Mouse (Mus musculus): Measurements from ENCODE around the gene Dppa3. TPM values are rescaled to one million over a fixed set of nuclear protein-coding genes. Genes with fewer than 3 reads are reported as not detected.
A peak's percentile ranks its signal among the peaks of the same experiment; 100 is the strongest.

Dppa3 gene
- total and polyA plus RNA-seq, 2 experiments: not detected

DNA sequence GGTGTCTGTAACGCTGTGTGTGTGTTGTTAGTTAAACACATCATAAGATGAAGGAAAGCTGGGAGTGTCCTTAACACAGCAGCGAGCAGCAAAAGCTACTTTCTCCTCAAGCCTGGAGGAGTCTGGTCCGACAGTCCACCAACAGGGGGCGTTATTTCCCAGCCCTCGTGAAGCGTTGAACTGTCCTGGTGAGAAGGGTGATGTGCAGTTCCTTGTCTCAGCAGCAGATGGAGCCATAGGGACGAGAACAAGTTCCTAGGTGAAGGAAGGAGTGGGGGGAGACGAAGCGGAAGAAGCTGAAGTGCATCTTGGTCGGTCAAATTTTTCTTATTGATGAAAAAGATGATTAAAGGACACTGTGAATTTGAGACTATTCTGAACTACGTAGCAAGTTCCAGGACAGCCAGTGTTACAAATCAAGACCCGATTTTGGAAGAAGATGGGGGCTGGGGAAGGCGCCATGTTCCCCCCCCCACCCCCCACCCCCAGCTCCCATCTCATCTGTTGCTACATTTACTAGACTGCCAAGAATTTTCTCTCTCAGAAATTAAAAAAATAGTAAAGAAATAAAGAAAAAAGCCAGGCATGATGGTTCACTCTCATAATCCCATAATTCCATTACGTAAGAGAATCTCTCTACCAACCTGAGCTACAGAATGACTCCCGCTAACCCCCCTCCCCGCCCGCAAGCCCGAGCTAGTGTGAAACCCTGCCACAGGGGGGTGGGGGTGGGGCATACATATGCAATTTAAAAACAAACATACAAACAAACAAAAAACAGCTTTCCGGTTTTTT lies 43.4 kb downstream of the Dppa3 start:
- Histone ChIP-seq H3K4me3 (ENCODE audit: insufficient read depth, low read depth, low read length) (no peak overlapping the region; the same call in 1 of the 2 replicates), H3K27ac (replicated peaks; ENCODE audit: insufficient read depth, low read depth, low read length) (no peak overlapping the region), H3K9ac (ENCODE audit: low read depth, low read length) (no peak overlapping the region), H3K27me3 (ENCODE audit: control insufficient read depth, insufficient read depth, low read length) (no peaks in the 10 kb centered on the region), H3K36me3 (ENCODE audit: control insufficient read depth, insufficient read depth, low read length) (no peaks in the 10 kb centered on the region), H3K79me2 (ENCODE audit: control insufficient read depth, insufficient read depth, low read length) (no peaks in the 10 kb centered on the region), H3K4me1 (ENCODE audit: control insufficient read depth, insufficient read depth, low read length) (no peaks in the 10 kb centered on the region)
- 13% methylated on average over 19 of the region's 19 CpGs for WGBS
- TF ChIP-seq POLR2A (IDR thresholded peaks at IDR 0.05; ENCODE audit: extremely low read depth, insufficient read depth, low read length) (no peak), CTCF (IDR thresholded peaks at IDR 0.05; ENCODE audit: low read depth, low read length) (peak; percentile 97)
- peak; percentile 72 for DNase-seq (ENCODE audit: extremely low read depth, low read depth, low spot score)

DNA sequence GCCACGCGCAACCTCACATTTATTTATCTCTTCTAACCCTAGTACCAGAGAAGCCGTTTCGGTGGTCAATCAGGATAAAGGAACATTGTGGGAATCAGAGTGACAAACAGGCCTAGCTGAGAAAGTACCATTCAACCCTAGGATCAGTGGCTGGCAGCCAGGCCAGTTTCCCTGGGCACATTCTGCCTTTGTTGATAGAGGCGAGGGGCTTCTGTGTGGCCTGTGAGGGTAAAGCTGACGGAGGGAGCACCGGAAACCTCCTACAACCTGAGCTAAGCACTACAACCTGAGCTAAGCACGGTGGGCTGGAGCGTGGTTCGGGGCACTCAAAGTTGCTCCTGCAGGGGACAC lies 44.0 kb downstream of the Dppa3 start:
- 52% methylated on average over 10 of the region's 10 CpGs for WGBS
- H3K27ac ChIP-seq (replicated peaks; ENCODE audit: insufficient read depth, low read depth, low read length): no peak overlapping the region
- no peaks in the 10 kb centered on the region for H3K4me1 ChIP-seq (ENCODE audit: control insufficient read depth, insufficient read depth, low read length)
- no peaks in the 10 kb centered on the region for H3K27me3 ChIP-seq (ENCODE audit: control insufficient read depth, insufficient read depth, low read length)
- no peak for DNase-seq (ENCODE audit: extremely low read depth, low read depth, low spot score)
- no peaks in the 10 kb centered on the region for H3K36me3 ChIP-seq (ENCODE audit: control insufficient read depth, insufficient read depth, low read length)
- H3K9ac ChIP-seq (ENCODE audit: low read depth, low read length): no peak overlapping the region
- TF ChIP-seq CTCF (IDR thresholded peaks at IDR 0.05; ENCODE audit: low read depth, low read length) (no peak), POLR2A (IDR thresholded peaks at IDR 0.05; ENCODE audit: extremely low read depth, insufficient read depth, low read length) (no peak)
- H3K79me2 ChIP-seq (ENCODE audit: control insufficient read depth, insufficient read depth, low read length): no peaks in the 10 kb centered on the region
- no peak overlapping the region for H3K4me3 ChIP-seq (ENCODE audit: insufficient read depth, low read depth, low read length)

DNA sequence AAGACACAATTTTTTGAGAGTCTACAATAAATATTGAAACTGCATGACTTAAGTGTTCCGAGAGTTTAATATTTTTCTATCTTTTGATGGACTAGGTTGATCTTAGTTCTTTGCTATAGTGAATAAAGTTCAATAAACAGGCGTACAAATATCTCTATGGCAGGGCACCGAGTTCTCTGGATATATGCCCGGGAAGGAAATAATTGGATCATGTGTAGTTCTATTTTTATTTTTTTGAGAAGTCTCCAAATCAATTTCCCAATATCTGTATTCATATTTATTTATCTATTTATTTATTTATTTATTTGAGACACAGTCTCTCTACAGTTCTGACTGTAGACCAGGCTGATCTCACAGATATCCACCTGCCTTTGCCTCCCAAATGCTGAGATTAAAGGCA lies 44.6 kb downstream of the Dppa3 start:
- no peaks in the 10 kb centered on the region for H3K36me3 ChIP-seq (ENCODE audit: control insufficient read depth, insufficient read depth, low read length)
- 73% methylated on average over 4 of the region's 4 CpGs for WGBS
- H3K9ac ChIP-seq (ENCODE audit: low read depth, low read length): no peak overlapping the region
- H3K4me3 ChIP-seq (ENCODE audit: insufficient read depth, low read depth, low read length): no peak overlapping the region
- no peaks in the 10 kb centered on the region for H3K27me3 ChIP-seq (ENCODE audit: control insufficient read depth, insufficient read depth, low read length)
- no peaks in the 10 kb centered on the region for H3K79me2 ChIP-seq (ENCODE audit: control insufficient read depth, insufficient read depth, low read length)
- no peak for TF ChIP-seq CTCF (IDR thresholded peaks at IDR 0.05; ENCODE audit: low read depth, low read length)
- no peak for TF ChIP-seq POLR2A (IDR thresholded peaks at IDR 0.05; ENCODE audit: extremely low read depth, insufficient read depth, low read length)
- H3K27ac ChIP-seq (replicated peaks; ENCODE audit: insufficient read depth, low read depth, low read length): no peak overlapping the region
- DNase-seq (ENCODE audit: extremely low read depth, low read depth, low spot score): no peak
- no peaks in the 10 kb centered on the region for H3K4me1 ChIP-seq (ENCODE audit: control insufficient read depth, insufficient read depth, low read length)

DNA sequence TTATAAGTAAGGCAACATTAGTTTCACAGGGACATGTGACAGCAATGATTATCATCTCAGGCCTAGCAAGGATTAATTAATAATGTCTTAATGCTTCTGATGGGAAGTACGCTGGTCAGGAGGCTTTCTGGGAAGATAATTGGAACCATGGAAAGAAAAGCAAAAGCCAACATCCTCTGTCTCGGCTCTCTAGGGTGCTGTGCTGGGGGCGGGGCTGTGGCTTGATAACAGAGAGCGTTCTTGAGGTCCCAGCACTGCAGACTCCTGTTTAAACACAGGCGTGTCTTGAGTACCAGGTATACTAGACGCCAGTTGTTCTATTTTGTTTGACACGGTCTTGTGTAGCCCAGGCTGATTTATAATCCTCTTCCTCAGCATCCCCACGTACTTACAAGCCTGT lies 46.5 kb downstream of the Dppa3 start:
- H3K27ac ChIP-seq (replicated peaks; ENCODE audit: insufficient read depth, low read depth, low read length): no peak overlapping the region
- no peaks in the 10 kb centered on the region for H3K4me1 ChIP-seq (ENCODE audit: control insufficient read depth, insufficient read depth, low read length)
- no peak for DNase-seq (ENCODE audit: extremely low read depth, low read depth, low spot score)
- no peaks in the 10 kb centered on the region for H3K27me3 ChIP-seq (ENCODE audit: control insufficient read depth, insufficient read depth, low read length)
- no peaks in the 10 kb centered on the region for H3K79me2 ChIP-seq (ENCODE audit: control insufficient read depth, insufficient read depth, low read length)
- no peaks in the 10 kb centered on the region for H3K36me3 ChIP-seq (ENCODE audit: control insufficient read depth, insufficient read depth, low read length)
- 63% methylated on average over 8 of the region's 8 CpGs for WGBS
- no peak overlapping the region for H3K9ac ChIP-seq (ENCODE audit: low read depth, low read length)
- H3K4me3 ChIP-seq (ENCODE audit: insufficient read depth, low read depth, low read length): no peak overlapping the region
- TF ChIP-seq POLR2A (IDR thresholded peaks at IDR 0.05; ENCODE audit: extremely low read depth, insufficient read depth, low read length) (no peak), CTCF (IDR thresholded peaks at IDR 0.05; ENCODE audit: low read depth, low read length) (no peak)

Other genes starting within 250 kb of the Dppa3 start
- gene Rimklb, start 127.6 kb upstream of the Dppa3 start, total RNA-seq (2014; rRNA removed): not detected in 2 replicates
- gene Rimklb, start 127.6 kb upstream of the Dppa3 start, polyA plus RNA-seq (2012; rRNA removed): not detected in 2 replicates
- 0.18 and 0.47 TPM in 2 replicates for gene Mfap5, start 120.6 kb upstream of the Dppa3 start, total RNA-seq (2014; rRNA removed)
- gene Mfap5, start 120.6 kb upstream of the Dppa3 start, polyA plus RNA-seq (2012; rRNA removed): 0.31 TPM in 1 of 2 replicates, not detected in the other
- gene Aicda, start 72.6 kb upstream of the Dppa3 start, total RNA-seq (2014; rRNA removed): 0.07 TPM in 1 of 2 replicates, not detected in the other
- not detected in 2 replicates for gene Aicda, start 72.6 kb upstream of the Dppa3 start, polyA plus RNA-seq (2012; rRNA removed)
- gene Apobec1, start 24.0 kb upstream of the Dppa3 start, total RNA-seq (2014; rRNA removed): 17.3 and 21.9 TPM in 2 replicates
- 16.3 and 18.2 TPM in 2 replicates for gene Apobec1, start 24.0 kb upstream of the Dppa3 start, polyA plus RNA-seq (2012; rRNA removed)
- not detected in 2 replicates for gene Gdf3, start 16.3 kb upstream of the Dppa3 start, total RNA-seq (2014; rRNA removed)
- 0.05 TPM in 1 of 2 replicates, not detected in the other for gene Gdf3, start 16.3 kb upstream of the Dppa3 start, polyA plus RNA-seq (2012; rRNA removed)
- not detected in 2 replicates for gene Nanog, start 81.1 kb downstream of the Dppa3 start, total RNA-seq (2014; rRNA removed)
- not detected in 2 replicates for gene Nanog, start 81.1 kb downstream of the Dppa3 start, polyA plus RNA-seq (2012; rRNA removed)
- gene Slc2a3, start 175.2 kb downstream of the Dppa3 start, total RNA-seq (2014; rRNA removed): 0.28 and 0.40 TPM in 2 replicates
- 0.22 and 0.66 TPM in 2 replicates for gene Slc2a3, start 175.2 kb downstream of the Dppa3 start, polyA plus RNA-seq (2012; rRNA removed)
- 1.7 and 2.3 TPM in 2 replicates for gene Foxj2, start 193.5 kb downstream of the Dppa3 start, total RNA-seq (2014; rRNA removed)
- 3.1 and 3.3 TPM in 2 replicates for gene Foxj2, start 193.5 kb downstream of the Dppa3 start, polyA plus RNA-seq (2012; rRNA removed)
- gene C3ar1, start 229.8 kb downstream of the Dppa3 start, total RNA-seq (2014; rRNA removed): 1.5 and 1.6 TPM in 2 replicates
- 0.66 and 0.99 TPM in 2 replicates for gene C3ar1, start 229.8 kb downstream of the Dppa3 start, polyA plus RNA-seq (2012; rRNA removed)
- gene Necap1, start 248.1 kb downstream of the Dppa3 start, total RNA-seq (2014; rRNA removed): 22.1 and 26.5 TPM in 2 replicates
- 18.8 and 19.4 TPM in 2 replicates for gene Necap1, start 248.1 kb downstream of the Dppa3 start, polyA plus RNA-seq (2012; rRNA removed)